Mouse (Mus musculus): ENCODE measurements around the gene Dyrk2.

DNA sequence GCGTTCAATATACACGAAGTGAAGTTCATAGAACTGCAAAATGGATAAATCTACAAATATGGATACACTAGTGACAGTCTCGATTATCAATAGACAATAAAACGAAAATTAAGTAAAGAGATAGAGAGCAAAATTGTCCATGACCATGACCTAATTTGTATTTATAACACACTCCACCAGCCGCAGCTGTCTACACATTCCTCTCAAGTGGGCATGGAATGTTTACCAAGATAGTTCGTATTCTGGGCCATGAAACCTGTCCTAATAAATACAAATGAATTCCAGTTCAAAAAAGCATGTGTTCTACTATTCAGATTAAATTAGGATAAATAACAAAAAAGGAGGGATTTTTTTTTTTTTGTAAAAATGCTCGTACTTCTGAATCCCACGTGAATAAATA is 38.8 kb downstream of the Dyrk2 start:
- TF ChIP-seq CTCF (IDR thresholded peaks at IDR 0.05; ENCODE audit: low read depth) (no peak), EP300 (optimal IDR thresholded peaks at IDR 0.05) (no peak)

Measured in stomach, postnatal 0 days (tissue).